Mouse (Mus musculus) brown adipose tissue, adult 24 weeks (tissue): ENCODE data around the gene Wnt10a. TPM values are rescaled to one million over a fixed set of nuclear protein-coding genes. Genes with fewer than 3 reads are reported as not detected.

Experiments used
- H3K27ac ChIP-seq: fragments of 200-500 bp; replicated peaks from 2 replicates; pipeline ENCODE4 v1.5.1; 2012; ENCODE audit warnings: low read depth, mild to moderate bottlenecking, low read length
- H3K4me1 ChIP-seq: fragments of 200-500 bp; 2 replicates; pipeline ENCODE4 v1.6.1; 2012; ENCODE audit warnings: low read length, mixed read lengths; ENCODE audit not compliant: control insufficient read depth, insufficient read depth, insufficient read length
- H3K4me3 ChIP-seq: fragments of 200-500 bp; 2 replicates; pipeline ENCODE4 v1.5.1; 2012; ENCODE audit warnings: low read depth, mild to moderate bottlenecking, low read length, moderate library complexity; ENCODE audit not compliant: insufficient read depth
- polyA plus RNA-seq: library from polyadenylated mRNA; stranded (reverse); fragments of >200 nt; gene quantifications from 2 replicates; pipeline ENCODE4 v1.2.4, GENCODE M21; 2012; ENCODE audit not compliant: missing spikeins, insufficient read depth, insufficient read length

Gene Wnt10a
- polyA plus RNA-seq, 1 experiment, result not detected

- Histone ChIP-seq H3K4me3 (peak overlapping the region; percentile 52), H3K27ac (no peak overlapping the region), H3K4me1 (no peaks in the 10 kb centered on the region; the same call in 1 of the 2 replicates)
Observed at GRCm38 (mm10) chr1:74771931-74772620, 19.2 kb upstream of the Wnt10a start.

GRCm38 (mm10) chr1:74773136-74773535 is 18.2 kb upstream of the Wnt10a start:
- no peaks in the 10 kb centered on the region; the same call in 1 of the 2 replicates for H3K4me1 ChIP-seq
- no peak overlapping the region for H3K27ac ChIP-seq
- H3K4me3 ChIP-seq, result no peak overlapping the region

- H3K4me3 ChIP-seq, result no peak overlapping the region
- no peak overlapping the region for H3K27ac ChIP-seq
- H3K4me1 ChIP-seq, result no peaks in the 10 kb centered on the region; the same call in 1 of the 2 replicates
Observed at GRCm38 (mm10) chr1:74774062-74774461, 17.3 kb upstream of the Wnt10a start.

- no peak overlapping the region for H3K4me3 ChIP-seq
- no peaks in the 10 kb centered on the region; the same call in 1 of the 2 replicates for H3K4me1 ChIP-seq
- no peak overlapping the region for H3K27ac ChIP-seq
Observed at GRCm38 (mm10) chr1:74775816-74776215, 15.5 kb upstream of the Wnt10a start.

- Histone ChIP-seq H3K27ac (no peak overlapping the region), H3K4me1 (0 out of 2 replicates have a peak, but pooled peaks cover 3% of the 10 kb centered on the region)
Observed at GRCm38 (mm10) chr1:74778934-74779486, 12.3 kb upstream of the Wnt10a start.

GRCm38 (mm10) chr1:74782045-74782444 is 9.3 kb upstream of the Wnt10a start:
- Histone ChIP-seq H3K4me3 (no peak overlapping the region), H3K27ac (no peak overlapping the region), H3K4me1 (0 out of 2 replicates have a peak, but pooled peaks cover 3% of the 10 kb centered on the region)

More at GRCm38 (mm10) chr1:74778934-74779486, 12.3 kb upstream of the Wnt10a start:
- no peak overlapping the region for H3K4me3 ChIP-seq

- Histone ChIP-seq H3K4me3 (no peak overlapping the region), H3K4me1 (0 out of 2 replicates have a peak, but pooled peaks cover 3% of the 10 kb centered on the region), H3K27ac (no peak overlapping the region)
Observed at GRCm38 (mm10) chr1:74783554-74783953, 7.8 kb upstream of the Wnt10a start.

GRCm38 (mm10) chr1:74784041-74784759 is 7.1 kb upstream of the Wnt10a start:
- Histone ChIP-seq H3K4me3 (peak overlapping the region; percentile 51), H3K27ac (no peak overlapping the region), H3K4me1 (0 out of 2 replicates have a peak, but pooled peaks cover 3% of the 10 kb centered on the region)

GRCm38 (mm10) chr1:74787846-74788245 is 3.5 kb upstream of the Wnt10a start:
- Histone ChIP-seq H3K4me3 (no peak overlapping the region), H3K27ac (no peak overlapping the region), H3K4me1 (0 out of 2 replicates have a peak, but pooled peaks cover 3% of the 10 kb centered on the region)

- no peak overlapping the region for H3K27ac ChIP-seq
- no peak overlapping the region for H3K4me3 ChIP-seq
- H3K4me1 ChIP-seq, result 0 out of 2 replicates have a peak, but pooled peaks cover 3% of the 10 kb centered on the region
Observed at GRCm38 (mm10) chr1:74788603-74789176, 2.6 kb upstream of the Wnt10a start.

GRCm38 (mm10) chr1:74790095-74790494 is 1.2 kb upstream of the Wnt10a start:
- no peaks in the 10 kb centered on the region for H3K4me1 ChIP-seq
- no peak overlapping the region for H3K27ac ChIP-seq
- no peak overlapping the region for H3K4me3 ChIP-seq

GRCm38 (mm10) chr1:74792831-74793660 is 1.7 kb downstream of the Wnt10a start:
- Histone ChIP-seq H3K27ac (no peak overlapping the region), H3K4me3 (no peak overlapping the region), H3K4me1 (no peaks in the 10 kb centered on the region)

GRCm38 (mm10) chr1:74794487-74795144 is 3.3 kb downstream of the Wnt10a start:
- Histone ChIP-seq H3K4me1 (no peaks in the 10 kb centered on the region), H3K27ac (no peak overlapping the region), H3K4me3 (no peak overlapping the region)

- no peak overlapping the region for H3K27ac ChIP-seq
- no peak overlapping the region for H3K4me3 ChIP-seq
- H3K4me1 ChIP-seq, result no peaks in the 10 kb centered on the region
Observed at GRCm38 (mm10) chr1:74795145-74795529, 3.8 kb downstream of the Wnt10a start.
